ENCODE assay signal across 26 mouse cellular contexts in the genomic region with DNA sequence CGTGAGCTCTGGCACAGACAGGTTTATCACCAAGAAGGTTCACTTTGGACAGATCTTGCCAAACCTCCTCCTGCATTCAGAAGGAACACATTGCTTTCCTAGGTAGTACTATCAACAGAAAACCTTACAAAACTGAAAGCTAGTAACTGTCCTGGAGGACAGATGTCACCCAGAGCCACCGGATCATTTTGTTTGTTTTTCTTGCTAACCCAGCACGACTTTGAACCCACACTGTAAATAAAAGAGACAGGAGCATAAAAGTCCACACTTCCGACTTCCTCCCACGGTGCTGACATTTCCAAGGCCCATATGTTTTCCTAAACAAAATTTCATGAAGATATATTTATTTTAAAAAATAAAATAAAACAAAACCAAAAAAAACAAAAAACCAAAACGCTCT. TPM values are rescaled to one million over a fixed set of nuclear protein-coding genes. Genes with fewer than 3 reads are reported as not detected.
DNase-seq lines count a peak whose midpoint lies in the region; ATAC-seq and TF ChIP-seq lines count a peak whose summit lies in the region.
"Had no signal": no experiment of that assay in that cellular context is flagged by ENCODE, and none has a peak within 500 bp of the region (broad histone marks: within the 10 kb centered on the region; RNA-seq: fewer than 3 reads in every experiment).

No protein-coding gene starts in this region.

- WGBS in heart, embryonic 10.5 days = 50% methylated on average over 6 of the region's 6 CpGs
- 21% methylated on average over 6 of the region's 6 CpGs for WGBS in kidney, embryonic 15.5 days
- 22% methylated on average over 6 of the region's 6 CpGs for WGBS in liver, adult 2 months
- WGBS in small intestine, adult 2 months = 28% methylated on average over 6 of the region's 6 CpGs

- peaks cover 7% of the 10 kb centered on the region for H3K4me1 ChIP-seq in heart, embryonic 10.5 days
- peaks cover 39% of the 10 kb centered on the region for H3K4me1 ChIP-seq in kidney, embryonic 15.5 days
- peaks cover 23% of the 10 kb centered on the region for H3K4me1 ChIP-seq in liver, adult 2 months (ENCODE audit: control insufficient read depth, insufficient read depth, low read length)
- peaks cover 7% of the 10 kb centered on the region for H3K4me1 ChIP-seq in small intestine, adult 2 months (ENCODE audit: control insufficient read depth, insufficient read depth, insufficient read length, low read length)
- H3K4me1 ChIP-seq: midbrain, embryonic 10.5 days; midbrain, embryonic 15.5 days had no signal

- peak; percentile 46 for ATAC-seq in kidney, embryonic 15.5 days (replicated peaks; ENCODE audit: low FRiP score)
- ATAC-seq: activated CD4-positive, CD25-positive, alpha-beta regulatory T cell, adult 4 months; forebrain, embryonic 14.5 days; midbrain, embryonic 15.5 days had no signal

- no peaks in the 10 kb centered on the region for H3K9me3 ChIP-seq in heart, embryonic 10.5 days
- H3K9me3 ChIP-seq in kidney, embryonic 15.5 days (replicated peaks) = no peaks in the 10 kb centered on the region
- H3K9me3 ChIP-seq: heart, embryonic 15.5 days; hindbrain, embryonic 13.5 days; midbrain, embryonic 10.5 days; midbrain, embryonic 15.5 days had no signal

- no peak for TF ChIP-seq POLR2A in liver, adult 2 months (IDR thresholded peaks at IDR 0.05; ENCODE audit: extremely low read depth, insufficient read depth, low read length)
- no peak for TF ChIP-seq POLR2A in small intestine, adult 2 months (IDR thresholded peaks at IDR 0.05; ENCODE audit: low read depth, low read length)

- H3K9ac ChIP-seq in kidney, embryonic 15.5 days = no peak overlapping the region
- H3K9ac ChIP-seq in liver, adult 2 months (ENCODE audit: low read depth, low read length) = peak overlapping the region; percentile 42; the same call in 1 of the 2 replicates
- H3K9ac ChIP-seq: heart, embryonic 15.5 days; hindbrain, embryonic 13.5 days; lung, embryonic 14.5 days; midbrain, embryonic 15.5 days had no signal

- no peaks in the 10 kb centered on the region for H3K36me3 ChIP-seq in heart, embryonic 10.5 days
- H3K36me3 ChIP-seq in kidney, embryonic 15.5 days = no peaks in the 10 kb centered on the region
- H3K36me3 ChIP-seq in liver, adult 2 months (ENCODE audit: control insufficient read depth, insufficient read depth, low read length) = no peaks in the 10 kb centered on the region
- H3K36me3 ChIP-seq in small intestine, adult 2 months (ENCODE audit: control insufficient read depth, insufficient read depth, low read length) = no peaks in the 10 kb centered on the region
- H3K36me3 ChIP-seq: heart, embryonic 15.5 days; hindbrain, embryonic 13.5 days; midbrain, embryonic 10.5 days; midbrain, embryonic 15.5 days had no signal

- DNase-seq in heart, embryonic 10.5 days (ENCODE audit: low spot score) = peak; percentile 17
- DNase-seq in heart, postnatal 4 days = no peak
- DNase-seq in kidney, postnatal 14 days = no peak
- peak; percentile 98 for DNase-seq in liver, adult 2 months (ENCODE audit: extremely low read depth, low read depth, low spot score)
- no peak for DNase-seq in liver
- DNase-seq in c-Kit-positive CD71-positive TER-119-positive erythroid progenitor cells, embryonic 14.5 days (ENCODE audit: low spot score) = no peak
- DNase-seq: adrenal gland, adult 2 months; adrenal gland, postnatal 36 days; cerebellum, adult 8-10 months; cerebellum, postnatal 25 days; gastrocnemius, postnatal 14 days; layer of hippocampus, adult 9-11 months; lung, embryonic 14.5 days; lung, postnatal 14 days; right cerebral cortex, postnatal 25 days; spleen, adult 18-20 months; thymus, postnatal 25 days had no signal

- no peaks in the 10 kb centered on the region for H3K79me2 ChIP-seq in liver, adult 2 months (ENCODE audit: control insufficient read depth, insufficient read depth, low read length)

- no peaks in the 10 kb centered on the region for H3K27me3 ChIP-seq in heart, embryonic 10.5 days (ENCODE audit: insufficient read depth, poor library complexity, severe bottlenecking)
- H3K27me3 ChIP-seq in kidney, embryonic 15.5 days = no peaks in the 10 kb centered on the region
- H3K27me3 ChIP-seq in liver, adult 2 months (ENCODE audit: control insufficient read depth, insufficient read depth, low read length) = no peaks in the 10 kb centered on the region
- no peaks in the 10 kb centered on the region for H3K27me3 ChIP-seq in small intestine, adult 2 months (ENCODE audit: control insufficient read depth, insufficient read depth, low read length)
- H3K27me3 ChIP-seq: CH12.LX; heart, embryonic 15.5 days; hindbrain, embryonic 13.5 days; midbrain, embryonic 15.5 days had no signal

- no peak overlapping the region for H3K27ac ChIP-seq in heart, embryonic 10.5 days
- H3K27ac ChIP-seq in kidney, embryonic 15.5 days = peak overlapping the region; percentile 76
- peak overlapping the region; percentile 97 for H3K27ac ChIP-seq in liver, adult 2 months (replicated peaks; ENCODE audit: insufficient read depth, low read depth, low read length)
- H3K27ac ChIP-seq in small intestine, adult 2 months (ENCODE audit: insufficient read depth, low read depth, low read length) = peak overlapping the region; percentile 4; the same call in 1 of the 2 replicates
- H3K27ac ChIP-seq: heart, embryonic 15.5 days; hindbrain, embryonic 13.5 days; midbrain, embryonic 10.5 days; midbrain, embryonic 15.5 days had no signal

- H3K4me3 ChIP-seq in heart, embryonic 10.5 days = no peak overlapping the region
- no peak overlapping the region for H3K4me3 ChIP-seq in kidney, embryonic 15.5 days (replicated peaks)
- no peak overlapping the region for H3K4me3 ChIP-seq in liver, adult 2 months (ENCODE audit: insufficient read depth, low read depth, low read length)
- H3K4me3 ChIP-seq in small intestine, adult 2 months (ENCODE audit: low read depth, low read length) = no peak overlapping the region
- H3K4me3 ChIP-seq: heart, embryonic 15.5 days; hindbrain, embryonic 13.5 days; midbrain, embryonic 10.5 days; midbrain, embryonic 15.5 days had no signal

- no peak for TF ChIP-seq CTCF in liver, adult 2 months (IDR thresholded peaks at IDR 0.05; ENCODE audit: low read depth, low read length)
- TF ChIP-seq CTCF in small intestine, adult 2 months (IDR thresholded peaks at IDR 0.05; ENCODE audit: extremely low read depth, insufficient read length, insufficient replicate concordance, low read depth, low read length) = no peak

- H3K4me2 ChIP-seq in kidney, embryonic 15.5 days = peak overlapping the region; percentile 44
- H3K4me2 ChIP-seq: heart, embryonic 15.5 days; hindbrain, embryonic 13.5 days; lung, embryonic 14.5 days; midbrain, embryonic 15.5 days had no signal

RNA-seq across cellular contexts. Expression of a gene that starts 41.0 kb away (rescaled TPM):
- polyA plus RNA-seq in heart, embryonic 10.5 days (2016; fragmentation: Nextera tagmentation; extraction: Ambion mirVana) = 12.5 and 15.2 TPM in 2 replicates
- total RNA-seq in heart, postnatal 4 days (2021) = 10 to 100 TPM; 27.6 to 27.9 TPM
- polyA plus RNA-seq in kidney, embryonic 15.5 days (2015; fragmentation: Nextera tagmentation; extraction: Ambion mirVana) = 19.6 and 22.6 TPM in 2 replicates
- 13.2 and 13.7 TPM in 2 replicates for total RNA-seq in liver, adult 2 months (2014; rRNA removed)
- 7.1 and 12.2 TPM in 2 replicates for polyA plus RNA-seq in liver, adult 2 months (2012; rRNA removed)
- 10.1 and 18.7 TPM in 2 replicates for polyA plus RNA-seq in small intestine, adult 2 months (2012; rRNA removed)

Comparison
In these comparisons a context has a peak if more than half of its experiments do, and no peak if none do; other contexts are left out.
1. DNase-seq: peak in heart, embryonic 10.5 days (single experiment) and liver, adult 2 months (single experiment); none in heart, postnatal 4 days (single experiment), kidney, postnatal 14 days (single experiment), liver (single experiment) and c-Kit-positive CD71-positive TER-119-positive erythroid progenitor cells, embryonic 14.5 days (single experiment).